Mouse (Mus musculus) forebrain, postnatal 0 days (tissue): Measurements from ENCODE around the gene Usp43. TPM values are rescaled to one million over a fixed set of nuclear protein-coding genes. Genes with fewer than 3 reads are reported as not detected.

Source experiments
- ATAC-seq: fragments of 200-750 bp; cut with Nextera tagmentation; 2 replicates; pipeline ENCODE4 v1.8.0; 2017; ENCODE audit warnings: mild to moderate bottlenecking, moderate library complexity
- DNase-seq: peaks from one replicate; pipeline ENCODE4 v3.0.0-alpha.2; 2015
- H3K27ac ChIP-seq: fragments of 300-500 bp; sonication (generic); 2 replicates; pipeline ENCODE4 v1.5.1; 2014; ENCODE audit warnings: low read depth, mild to moderate bottlenecking, antibody characterized with exemption, low read length, moderate library complexity, mixed read lengths
- H3K27me3 ChIP-seq: fragments of 300-500 bp; sonication (generic); 2 replicates; pipeline ENCODE4 v1.6.1; 2014; ENCODE audit warnings: mild to moderate bottlenecking, low read length, mixed read lengths; ENCODE audit not compliant: insufficient read depth
- H3K36me3 ChIP-seq: fragments of 300-500 bp; sonication (generic); 2 replicates; pipeline ENCODE4 v1.6.1; 2014; ENCODE audit warnings: mild to moderate bottlenecking, moderate library complexity; ENCODE audit not compliant: insufficient read depth
- H3K4me1 ChIP-seq: fragments of 300-500 bp; sonication (generic); 2 replicates; pipeline ENCODE4 v1.6.1; 2014; ENCODE audit warnings: antibody characterized with exemption; ENCODE audit not compliant: insufficient read depth
- H3K4me2 ChIP-seq: fragments of 300-500 bp; sonication (generic); 2 replicates; pipeline ENCODE4 v1.6.1; 2014; ENCODE audit warnings: low read depth, mild to moderate bottlenecking, moderate library complexity
- H3K4me3 ChIP-seq: fragments of 300-500 bp; sonication (generic); 2 replicates; pipeline ENCODE4 v1.5.1; 2014; ENCODE audit warnings: low read depth, low read length, mixed read lengths
- H3K9ac ChIP-seq: fragments of 300-500 bp; sonication (generic); 2 replicates; pipeline ENCODE4 v1.6.1; 2014; ENCODE audit warnings: mild to moderate bottlenecking
- H3K9me3 ChIP-seq: fragments of 300-500 bp; sonication (generic); 2 replicates; pipeline ENCODE4 v1.6.1; 2016; ENCODE audit warnings: low read length
- CTCF ChIP-seq: sonication (generic); IDR thresholded peaks from 2 replicates; pipeline ENCODE4 v1.5.1; 2016; ENCODE audit warnings: antibody characterized with exemption, control low read depth, low read depth
- WGBS: fragments of 180-500 bp; shearing (Covaris S2); extraction: QIAGEN DNeasy Blood & Tissue Kit; methylation state at CpG from one replicate; pipeline ENCODE4 v1.1.7; 2014; 5-methylcytosine and 5-hydroxymethylcytosine counted together
- polyA plus RNA-seq: library from polyadenylated mRNA; unstranded; fragments of >200 nt; fragmentation: Nextera tagmentation; extraction: Ambion mirVana; gene quantifications from 2 replicates; pipeline ENCODE4 v1.2.1, GENCODE M21; 2015
- total RNA-seq: library from RNA; depleted of rRNA; stranded (reverse); fragments of >200 nt; gene quantifications from 2 replicates; pipeline ENCODE4 v1.2.3, GENCODE M21; 2014

Gene Usp43
- total and polyA plus RNA-seq, 2 experiments from 2014 or later: 3.8 to 7.0 TPM

GRCm38 (mm10) chr11:67829530-67829929 lies 92.4 kb downstream of the Usp43 start:
- Histone ChIP-seq H3K4me1 (no peaks in the 10 kb centered on the region), H3K4me2 (no peak overlapping the region), H3K9ac (no peak overlapping the region), H3K27me3 (no peaks in the 10 kb centered on the region), H3K36me3 (no peaks in the 10 kb centered on the region), H3K4me3 (no peak overlapping the region), H3K9me3 (no peaks in the 10 kb centered on the region), H3K27ac (no peak overlapping the region)
- WGBS: 80% methylated on average over 6 of the region's 6 CpGs
- no peak for DNase-seq
- no peak for ATAC-seq
- TF ChIP-seq CTCF: no peak

- TF ChIP-seq CTCF: no peak
- peak; percentile 27 for DNase-seq
- no peak; the same call in 1 of the 2 replicates for ATAC-seq
- Histone ChIP-seq H3K27me3 (no peaks in the 10 kb centered on the region), H3K4me1 (no peaks in the 10 kb centered on the region), H3K36me3 (no peaks in the 10 kb centered on the region), H3K9me3 (no peaks in the 10 kb centered on the region), H3K4me3 (no peak overlapping the region), H3K27ac (no peak overlapping the region), H3K4me2 (no peak overlapping the region), H3K9ac (no peak overlapping the region)
- 31% methylated on average over 12 of the region's 12 CpGs for WGBS
Measured at GRCm38 (mm10) chr11:67828360-67829059, 93.4 kb downstream of the Usp43 start.

GRCm38 (mm10) chr11:67821560-67821959 lies 100.4 kb downstream of the Usp43 start:
- Histone ChIP-seq H3K4me2 (no peak overlapping the region), H3K27me3 (no peaks in the 10 kb centered on the region), H3K9ac (no peak overlapping the region), H3K36me3 (no peaks in the 10 kb centered on the region), H3K9me3 (no peaks in the 10 kb centered on the region), H3K27ac (peak overlapping the region; percentile 60; the same call in 1 of the 2 replicates), H3K4me3 (no peak overlapping the region), H3K4me1 (peaks cover 13% of the 10 kb centered on the region; the same call in 1 of the 2 replicates)
- DNase-seq (peak; percentile 85), ATAC-seq (peak; percentile 83)
- no peak for TF ChIP-seq CTCF
- 63% methylated on average over 6 of the region's 6 CpGs for WGBS

- Histone ChIP-seq H3K27me3 (no peaks in the 10 kb centered on the region), H3K4me3 (no peak overlapping the region), H3K27ac (no peak overlapping the region; the same call in 1 of the 2 replicates), H3K4me1 (peaks cover 13% of the 10 kb centered on the region; the same call in 1 of the 2 replicates), H3K4me2 (no peak overlapping the region), H3K9ac (no peak overlapping the region; the same call in 1 of the 2 replicates), H3K9me3 (no peaks in the 10 kb centered on the region), H3K36me3 (no peaks in the 10 kb centered on the region)
- peak; percentile 75 for DNase-seq
- ATAC-seq: peak; percentile 30; the same call in 1 of the 2 replicates
- peak; percentile 79 for TF ChIP-seq CTCF
- WGBS: 27% methylated on average over 4 of the region's 4 CpGs
Measured at GRCm38 (mm10) chr11:67820221-67820620, 101.7 kb downstream of the Usp43 start.

- Histone ChIP-seq H3K27me3 (no peaks in the 10 kb centered on the region), H3K9me3 (no peaks in the 10 kb centered on the region), H3K4me3 (no peak overlapping the region), H3K4me1 (peaks cover 13% of the 10 kb centered on the region; the same call in 1 of the 2 replicates), H3K36me3 (no peaks in the 10 kb centered on the region), H3K27ac (no peak overlapping the region; the same call in 1 of the 2 replicates), H3K9ac (peak overlapping the region; percentile 11; the same call in 1 of the 2 replicates), H3K4me2 (peak overlapping the region; percentile 31)
- DNase-seq (peak; percentile 86), ATAC-seq (peak; percentile 58; the same call in 1 of the 2 replicates)
- peak; percentile 86 for TF ChIP-seq CTCF
- WGBS: 12% methylated on average over 5 of the region's 5 CpGs
Measured at GRCm38 (mm10) chr11:67819604-67820003, 102.3 kb downstream of the Usp43 start.

GRCm38 (mm10) chr11:67811535-67811934 lies 110.4 kb downstream of the Usp43 start:
- DNase-seq: no peak
- Histone ChIP-seq H3K9ac (no peak overlapping the region), H3K36me3 (no peaks in the 10 kb centered on the region), H3K9me3 (no peaks in the 10 kb centered on the region), H3K27me3 (no peaks in the 10 kb centered on the region), H3K4me1 (no peaks in the 10 kb centered on the region), H3K4me2 (no peak overlapping the region), H3K27ac (no peak overlapping the region), H3K4me3 (no peak overlapping the region)
- ATAC-seq: no peak
- TF ChIP-seq CTCF: no peak
- WGBS: 85% methylated on average over 6 of the region's 6 CpGs

GRCm38 (mm10) chr11:67808051-67808450 lies 113.9 kb downstream of the Usp43 start:
- Histone ChIP-seq H3K27me3 (no peaks in the 10 kb centered on the region), H3K4me1 (no peaks in the 10 kb centered on the region), H3K36me3 (no peaks in the 10 kb centered on the region), H3K4me2 (no peak overlapping the region), H3K4me3 (no peak overlapping the region), H3K9ac (no peak overlapping the region), H3K9me3 (no peaks in the 10 kb centered on the region), H3K27ac (no peak overlapping the region)
- ATAC-seq (no peak), DNase-seq (no peak)
- 75% methylated on average over 5 of the region's 5 CpGs for WGBS
- peak; percentile 30 for TF ChIP-seq CTCF
